Mouse (Mus musculus) ES-Bruce4 (cell line): ENCODE measurements at regions not wholly inside any gene's neighbourhood (a gene's known extent, or its start where the extent isn't known, plus 50 kb on each side); places are given as distances from the start of the nearest gene placed in this dataset.

Experiments used
- CTCF ChIP-seq: IDR thresholded peaks from one replicate; pipeline ENCODE4 v1.8.1; 2011; ENCODE audit warnings: low read depth, low read length
- POLR2A ChIP-seq: IDR thresholded peaks from one replicate; pipeline ENCODE4 v1.8.1; 2011; ENCODE audit warnings: low read length; ENCODE audit not compliant: insufficient read depth

DNA sequence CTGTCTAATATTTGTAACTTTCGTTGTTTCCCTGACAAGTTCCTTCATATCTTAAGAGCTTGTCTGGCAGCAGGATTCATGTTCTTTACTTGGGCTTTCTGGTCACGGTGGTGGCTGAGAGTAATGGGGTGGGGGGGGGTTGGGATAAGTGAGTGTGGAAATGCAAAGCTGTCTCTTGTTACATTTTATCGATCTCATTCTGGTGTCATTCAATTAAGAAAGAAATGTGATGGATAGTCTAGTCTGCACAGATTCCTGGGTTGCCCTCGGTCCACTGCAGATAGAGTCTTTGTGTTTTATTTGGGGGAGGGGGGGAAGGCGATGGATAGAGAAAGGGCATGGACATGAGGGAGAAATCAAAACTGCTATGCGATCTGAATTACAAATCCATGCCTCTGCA, 196.0 kb downstream of the Gm11146 start:
- TF ChIP-seq CTCF (no peak), POLR2A (no peak)
